Mouse (Mus musculus) liver, embryonic 14.5 days (tissue): Measurements from ENCODE around the gene Eno2.

ENCODE experiments used
- CTCF ChIP-seq: IDR thresholded peaks from 2 replicates; pipeline ENCODE4 v1.5.1; 2016; ENCODE audit warnings: antibody characterized with exemption, low read depth, control low read depth
- EP300 ChIP-seq: IDR thresholded peaks from 2 replicates; pipeline ENCODE4 v1.6.1; 2016; ENCODE audit warnings: antibody characterized with exemption, low read depth

DNA sequence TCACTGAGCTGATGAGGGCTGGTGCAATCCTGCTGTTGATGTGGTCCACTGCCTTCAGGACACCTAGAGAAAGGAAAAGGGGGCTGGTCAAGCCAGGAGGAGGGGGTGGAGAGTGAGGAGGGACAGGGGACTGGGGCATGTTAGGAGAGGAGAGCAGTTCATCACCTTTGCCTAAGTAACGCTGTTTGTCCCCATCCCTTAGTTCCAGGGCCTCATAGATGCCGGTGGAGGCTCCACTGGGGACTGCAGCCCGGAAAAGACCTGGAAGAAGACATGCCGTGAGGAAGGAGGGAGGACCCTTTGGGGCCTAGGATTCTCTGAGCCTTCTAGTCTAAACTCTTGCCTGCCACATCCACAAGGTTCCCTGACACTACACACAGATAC lies 1.9 kb downstream of the Eno2 start:
- TF ChIP-seq EP300 = no peak
- TF ChIP-seq CTCF = no peak
